ENCODE assay signal across 8 mouse cellular contexts in the genomic region with DNA sequence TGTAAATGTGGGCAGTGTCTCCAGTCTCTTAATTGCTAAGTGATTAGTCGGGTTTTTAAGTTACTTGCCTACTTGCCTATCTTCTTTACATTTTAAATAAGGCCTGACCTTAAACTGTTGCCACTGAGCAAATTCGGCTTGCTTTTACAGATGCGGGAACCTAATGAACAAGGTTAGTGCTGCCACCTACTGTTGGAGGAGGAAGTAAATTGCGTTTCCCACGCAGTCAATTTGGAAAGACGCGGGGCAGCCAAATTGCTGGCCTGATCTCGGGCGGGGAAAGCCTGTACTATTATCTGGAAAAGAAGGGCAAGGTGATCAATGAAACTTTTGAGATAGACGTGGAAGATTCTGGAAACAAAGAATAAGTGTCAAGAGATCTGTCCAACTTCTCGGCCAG.
DNase-seq lines count a peak whose midpoint lies in the region; ATAC-seq and TF ChIP-seq lines count a peak whose summit lies in the region.

No protein-coding gene starts in this region.

- H3K4me3 ChIP-seq in forebrain, postnatal 0 days (ENCODE audit: low read depth, low read length), result no peak overlapping the region
- H3K4me3 ChIP-seq in forebrain, embryonic 12.5 days (replicated peaks), result no peak overlapping the region
- no peak overlapping the region for H3K4me3 ChIP-seq in C2C12 (ENCODE audit: insufficient read depth, poor library complexity, severe bottlenecking)
- H3K4me3 ChIP-seq in bone marrow, adult 2 months (replicated peaks; ENCODE audit: control insufficient read depth, low read depth, low read length), result no peak overlapping the region
- no peak overlapping the region for H3K4me3 ChIP-seq in lung, embryonic 14.5 days (ENCODE audit: low read depth, low read length)

- no peaks in the 10 kb centered on the region for H3K27me3 ChIP-seq in forebrain, postnatal 0 days (ENCODE audit: insufficient read depth, low read length)
- H3K27me3 ChIP-seq in forebrain, embryonic 12.5 days, result no peaks in the 10 kb centered on the region
- no peaks in the 10 kb centered on the region for H3K27me3 ChIP-seq in C2C12 (ENCODE audit: control insufficient read depth, insufficient read depth, insufficient read length)
- no peaks in the 10 kb centered on the region for H3K27me3 ChIP-seq in lung, embryonic 14.5 days (ENCODE audit: insufficient read depth, low read length)
- H3K27me3 ChIP-seq in splenic B cell, adult 2 months (ENCODE audit: control insufficient read depth, insufficient read depth, low read length, poor library complexity, severe bottlenecking), result no peaks in the 10 kb centered on the region

- peak; percentile 84 for DNase-seq in forebrain, postnatal 0 days
- peak; percentile 24 to 68 for DNase-seq in frontal cortex, postnatal 36 days (ENCODE audit: low spot score in 2 of 2)
- peak; percentile 74 for DNase-seq in kidney, postnatal 10 days
- peak; percentile 95 for DNase-seq in lung, embryonic 14.5 days
- DNase-seq in splenic B cell, adult 2 months (ENCODE audit: low read depth, low spot score), result peak; percentile 43

- ATAC-seq in forebrain, postnatal 0 days, result no peak
- ATAC-seq in forebrain, embryonic 12.5 days (ENCODE audit: low FRiP score), result no peak
- 0 out of 2 replicates have a peak, but pooled peaks have one; percentile 24 for ATAC-seq in lung, embryonic 14.5 days (ENCODE audit: insufficient read depth)

- no peaks in the 10 kb centered on the region for H3K36me3 ChIP-seq in forebrain, postnatal 0 days (ENCODE audit: insufficient read depth)
- H3K36me3 ChIP-seq in forebrain, embryonic 12.5 days (replicated peaks), result no peaks in the 10 kb centered on the region
- no peaks in the 10 kb centered on the region for H3K36me3 ChIP-seq in C2C12 (ENCODE audit: control insufficient read depth, insufficient read depth)
- no peaks in the 10 kb centered on the region for H3K36me3 ChIP-seq in lung, embryonic 14.5 days (ENCODE audit: insufficient read depth)
- H3K36me3 ChIP-seq in splenic B cell, adult 2 months (ENCODE audit: control insufficient read depth, insufficient read depth, low read length, poor library complexity, severe bottlenecking), result no peaks in the 10 kb centered on the region

- H3K27ac ChIP-seq in forebrain, postnatal 0 days (ENCODE audit: low read depth, low read length), result no peak overlapping the region
- H3K27ac ChIP-seq in forebrain, embryonic 12.5 days, result no peak overlapping the region
- H3K27ac ChIP-seq in bone marrow, adult 2 months (ENCODE audit: control insufficient read depth, insufficient read depth, low read depth, low read length, poor library complexity), result no peak overlapping the region
- no peak overlapping the region for H3K27ac ChIP-seq in lung, embryonic 14.5 days (ENCODE audit: low read depth)

- no peak for TF ChIP-seq POLR2A in bone marrow, adult 2 months (IDR thresholded peaks at IDR 0.05; ENCODE audit: borderline replicate concordance, control insufficient read depth, low read depth, low read length)

- H3K79me3 ChIP-seq in C2C12 (ENCODE audit: low read depth), result no peaks in the 10 kb centered on the region

- no peak overlapping the region for H3K9ac ChIP-seq in forebrain, postnatal 0 days
- H3K9ac ChIP-seq in forebrain, embryonic 12.5 days, result no peak overlapping the region
- H3K9ac ChIP-seq in lung, embryonic 14.5 days, result no peak overlapping the region

- WGBS in forebrain, postnatal 0 days, result 10% methylated on average over 11 of the region's 11 CpGs
- WGBS in forebrain, embryonic 12.5 days, result 12% methylated on average over 11 of the region's 11 CpGs
- WGBS in bone marrow, adult 2 months, result 9% methylated on average over 11 of the region's 11 CpGs
- WGBS in lung, embryonic 14.5 days, result 5% methylated on average over 11 of the region's 11 CpGs

- H3K4me1 ChIP-seq in forebrain, postnatal 0 days (ENCODE audit: insufficient read depth), result no peaks in the 10 kb centered on the region
- H3K4me1 ChIP-seq in forebrain, embryonic 12.5 days, result no peaks in the 10 kb centered on the region
- H3K4me1 ChIP-seq in bone marrow, adult 2 months (ENCODE audit: control insufficient read depth, insufficient read depth, low read length), result no peaks in the 10 kb centered on the region
- H3K4me1 ChIP-seq in lung, embryonic 14.5 days (ENCODE audit: insufficient read depth), result no peaks in the 10 kb centered on the region

- no peaks in the 10 kb centered on the region for H3K79me2 ChIP-seq in C2C12 (ENCODE audit: control insufficient read depth, insufficient read depth)

- no peak overlapping the region for H3K4me2 ChIP-seq in forebrain, postnatal 0 days (ENCODE audit: low read depth)
- H3K4me2 ChIP-seq in forebrain, embryonic 12.5 days, result no peak overlapping the region
- no peak overlapping the region for H3K4me2 ChIP-seq in lung, embryonic 14.5 days

- H3K9me3 ChIP-seq in forebrain, postnatal 0 days (ENCODE audit: low read length), result no peaks in the 10 kb centered on the region
- H3K9me3 ChIP-seq in forebrain, embryonic 12.5 days, result no peaks in the 10 kb centered on the region
- H3K9me3 ChIP-seq in lung, embryonic 14.5 days (ENCODE audit: low read depth, low read length), result peaks cover 3% of the 10 kb centered on the region; the same call in 1 of the 2 replicates

- TF ChIP-seq CTCF in forebrain, postnatal 0 days (IDR thresholded peaks at IDR 0.05; ENCODE audit: low read depth), result peak; percentile 81
- TF ChIP-seq CTCF in C2C12 (IDR thresholded peaks at IDR 0.05; ENCODE audit: control insufficient read depth, insufficient read depth, insufficient read length), result peak; percentile 80
- TF ChIP-seq CTCF in bone marrow, adult 2 months (IDR thresholded peaks at IDR 0.05; ENCODE audit: control insufficient read depth, insufficient read depth, low read length), result peak; percentile 23; the same call in 1 of the 2 replicates
- peak; percentile 89 for TF ChIP-seq CTCF in lung, embryonic 14.5 days (IDR thresholded peaks at IDR 0.05; ENCODE audit: low read depth)

- no peak overlapping the region for H3ac ChIP-seq in C2C12 (ENCODE audit: control insufficient read depth, insufficient read length, low read depth)

TF ChIP-seq in C2C12, 6 proteins besides CTCF, POLR2A, EP300 and RAD21:
- no peak for TF ChIP-seq CEBPB (IDR thresholded peaks at IDR 0.05; ENCODE audit: low read depth)
- TF ChIP-seq USF1 (IDR thresholded peaks at IDR 0.05; ENCODE audit: low read depth), result no peak
- TF ChIP-seq MAX (IDR thresholded peaks at IDR 0.05), result no peak
- TF ChIP-seq MYOD1 (IDR thresholded peaks at IDR 0.05; ENCODE audit: control insufficient read depth, insufficient read length, low read depth), result no peak
- no peak for TF ChIP-seq FOSL1 (IDR thresholded peaks at IDR 0.05; ENCODE audit: insufficient read depth, low read length, poor library complexity, severe bottlenecking)
- no peak for TF ChIP-seq MYOG (IDR thresholded peaks at IDR 0.05; ENCODE audit: control insufficient read depth, extremely low read depth, insufficient read length)
TF ChIP-seq in C2C12: peak in this region for 0.

Comparison
In these comparisons a context has a peak if more than half of its experiments do, and no peak if none do; other contexts are left out.
1. DNase-seq: peak in every context shown above with its lines; median percentile 95 in lung, embryonic 14.5 days; 84 in forebrain, postnatal 0 days; 74 in kidney, postnatal 10 days; 46 in frontal cortex, postnatal 36 days; 43 in splenic B cell, adult 2 months.
2. CTCF ChIP-seq: peak in every context shown above with its lines; median percentile 89 in lung, embryonic 14.5 days; 81 in forebrain, postnatal 0 days; 80 in C2C12; 23 in bone marrow, adult 2 months.